Mouse (Mus musculus): ENCODE results near the gene Clk2. TPM values are rescaled to one million over a fixed set of nuclear protein-coding genes. Genes with fewer than 3 reads are reported as not detected.

Gene Clk2
- polyA plus RNA-seq, 1 experiment, result 57.5 TPM

DNA sequence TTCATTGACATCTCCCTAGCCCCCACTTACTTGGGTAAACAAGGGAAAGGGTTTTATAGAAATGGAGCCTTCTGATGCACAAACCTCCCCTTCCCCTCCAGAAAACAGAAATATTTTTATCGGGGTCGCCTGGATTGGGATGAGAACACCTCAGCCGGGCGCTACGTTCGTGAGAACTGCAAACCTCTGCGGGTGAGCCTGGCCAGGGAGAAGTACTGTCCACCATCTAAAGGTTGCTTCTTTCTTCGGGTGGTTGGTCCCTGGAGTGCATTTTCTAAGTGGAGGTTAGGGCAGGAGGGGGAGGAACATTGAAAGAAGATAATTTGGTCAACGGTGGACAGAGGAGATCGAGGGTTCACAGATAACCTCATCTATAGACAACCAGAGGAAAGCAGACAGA lies 10.9 kb downstream of the Clk2 start:
- H3K27ac ChIP-seq (ENCODE audit: insufficient read depth, low read length), result no peak overlapping the region
- TF ChIP-seq POLR2A (IDR thresholded peaks at IDR 0.05; ENCODE audit: low read depth, low read length) (no peak), CTCF (IDR thresholded peaks at IDR 0.05; ENCODE audit: borderline replicate concordance, insufficient read depth, low read length) (no peak)
- peaks cover 2% of the 10 kb centered on the region; the same call in 1 of the 2 replicates for H3K4me1 ChIP-seq (ENCODE audit: control insufficient read depth, insufficient read depth, low read length)
- H3K4me3 ChIP-seq (ENCODE audit: insufficient read depth, low read length), result no peak overlapping the region

GRCm38 (mm10) chr3:89176421-89176820 lies 11.8 kb downstream of the Clk2 start:
- H3K4me3 ChIP-seq (ENCODE audit: insufficient read depth, low read length), result no peak overlapping the region
- no peak overlapping the region for H3K27ac ChIP-seq (ENCODE audit: insufficient read depth, low read length)
- H3K4me1 ChIP-seq (ENCODE audit: control insufficient read depth, insufficient read depth, low read length), result peaks cover 2% of the 10 kb centered on the region; the same call in 1 of the 2 replicates
- TF ChIP-seq POLR2A (IDR thresholded peaks at IDR 0.05; ENCODE audit: low read depth, low read length) (no peak), CTCF (IDR thresholded peaks at IDR 0.05; ENCODE audit: borderline replicate concordance, insufficient read depth, low read length) (no peak)

DNA sequence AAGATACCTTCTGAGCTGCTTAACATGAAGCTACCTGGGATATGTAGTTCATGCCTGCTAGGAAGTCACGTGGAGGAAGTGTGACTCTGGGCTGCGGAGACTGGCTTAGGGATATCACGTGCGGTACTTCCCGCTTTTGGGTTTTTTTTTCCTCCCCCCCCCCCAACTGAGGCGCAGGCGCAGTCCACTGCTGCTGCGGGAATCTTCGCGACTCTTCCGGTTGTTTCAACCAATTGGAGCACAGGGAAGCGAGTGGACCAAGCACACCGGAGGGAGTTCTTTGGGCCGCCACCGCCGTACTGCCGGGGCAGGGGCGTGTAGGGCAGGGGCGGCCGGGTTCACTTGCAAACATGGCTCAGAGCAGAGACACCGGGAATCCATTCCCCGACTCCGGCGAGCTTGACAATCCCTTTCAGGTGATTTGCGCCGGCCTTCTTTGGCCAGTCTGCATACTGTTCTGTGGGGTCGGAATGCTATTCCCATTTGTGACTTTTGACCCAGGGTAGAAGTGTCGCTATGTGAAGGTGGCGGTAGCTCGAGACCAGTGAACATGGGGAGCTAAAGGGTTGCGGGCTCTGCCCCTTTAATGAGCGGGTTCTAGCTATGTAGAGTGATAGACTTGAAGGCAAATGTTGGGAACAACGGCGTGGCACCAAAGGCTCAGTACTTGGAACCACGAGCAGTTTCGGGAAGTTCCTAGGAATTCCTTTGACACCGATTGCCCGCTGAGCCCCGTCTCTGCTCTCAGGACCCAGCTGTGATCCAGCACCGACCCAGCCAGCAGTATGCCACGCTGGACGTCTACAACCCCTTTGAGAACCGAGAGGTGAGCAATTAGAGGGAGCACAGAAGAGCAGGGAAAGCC lies 12.9 kb downstream of the Clk2 start, which contains the start of gene Scamp3:
Scamp3 (plus strand) TSS at position 232 of the 865 bp plus-strand sequence.
- TF ChIP-seq POLR2A (IDR thresholded peaks at IDR 0.05; ENCODE audit: low read depth, low read length), result peak; percentile 73
- no peak for TF ChIP-seq CTCF (IDR thresholded peaks at IDR 0.05; ENCODE audit: borderline replicate concordance, insufficient read depth, low read length)
- H3K4me1 ChIP-seq (ENCODE audit: control insufficient read depth, insufficient read depth, low read length), result peaks cover 2% of the 10 kb centered on the region; the same call in 1 of the 2 replicates
- peak within 1 kb of the TSS; percentile 59 for H3K27ac ChIP-seq (ENCODE audit: insufficient read depth, low read length)

GRCm38 (mm10) chr3:89178107-89178385 lies 13.5 kb downstream of the Clk2 start:
- Histone ChIP-seq H3K4me1 (ENCODE audit: control insufficient read depth, insufficient read depth, low read length) (peaks cover 2% of the 10 kb centered on the region; the same call in 1 of the 2 replicates), H3K27ac (ENCODE audit: insufficient read depth, low read length) (peak overlapping the region; percentile 59), H3K4me3 (ENCODE audit: insufficient read depth, low read length) (peak overlapping the region; percentile 89)
- no peak for TF ChIP-seq POLR2A (IDR thresholded peaks at IDR 0.05; ENCODE audit: low read depth, low read length)
- TF ChIP-seq CTCF (IDR thresholded peaks at IDR 0.05; ENCODE audit: borderline replicate concordance, insufficient read depth, low read length), result no peak

More for the DNA sequence above, 12.9 kb downstream of the Clk2 start, which contains the start of gene Scamp3:
- peak within 1 kb of the TSS; percentile 89 for H3K4me3 ChIP-seq (ENCODE audit: insufficient read depth, low read length)

DNA sequence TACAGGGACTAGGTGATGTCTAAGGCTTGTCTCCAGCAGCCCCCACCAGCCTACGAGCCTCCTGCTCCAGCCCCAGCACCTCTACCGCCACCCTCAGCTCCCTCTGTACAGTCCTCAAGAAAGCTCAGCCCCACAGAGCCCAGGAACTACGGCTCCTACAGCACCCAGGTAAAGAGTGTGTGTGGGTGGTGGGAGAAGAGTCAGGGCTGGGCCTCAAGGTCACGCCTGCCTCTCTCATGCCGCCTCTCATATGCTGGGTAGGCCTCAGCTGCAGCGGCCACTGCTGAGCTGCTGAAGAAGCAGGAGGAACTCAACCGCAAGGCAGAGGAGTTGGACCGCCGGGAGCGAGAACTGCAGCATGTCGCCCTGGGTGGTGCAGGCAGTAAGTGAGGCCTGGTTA lies 14.5 kb downstream of the Clk2 start:
- Histone ChIP-seq H3K27ac (ENCODE audit: insufficient read depth, low read length) (no peak overlapping the region), H3K4me3 (ENCODE audit: insufficient read depth, low read length) (peak overlapping the region; percentile 89), H3K4me1 (ENCODE audit: control insufficient read depth, insufficient read depth, low read length) (peaks cover 2% of the 10 kb centered on the region; the same call in 1 of the 2 replicates)
- no peak for TF ChIP-seq CTCF (IDR thresholded peaks at IDR 0.05; ENCODE audit: borderline replicate concordance, insufficient read depth, low read length)
- no peak for TF ChIP-seq POLR2A (IDR thresholded peaks at IDR 0.05; ENCODE audit: low read depth, low read length)

DNA sequence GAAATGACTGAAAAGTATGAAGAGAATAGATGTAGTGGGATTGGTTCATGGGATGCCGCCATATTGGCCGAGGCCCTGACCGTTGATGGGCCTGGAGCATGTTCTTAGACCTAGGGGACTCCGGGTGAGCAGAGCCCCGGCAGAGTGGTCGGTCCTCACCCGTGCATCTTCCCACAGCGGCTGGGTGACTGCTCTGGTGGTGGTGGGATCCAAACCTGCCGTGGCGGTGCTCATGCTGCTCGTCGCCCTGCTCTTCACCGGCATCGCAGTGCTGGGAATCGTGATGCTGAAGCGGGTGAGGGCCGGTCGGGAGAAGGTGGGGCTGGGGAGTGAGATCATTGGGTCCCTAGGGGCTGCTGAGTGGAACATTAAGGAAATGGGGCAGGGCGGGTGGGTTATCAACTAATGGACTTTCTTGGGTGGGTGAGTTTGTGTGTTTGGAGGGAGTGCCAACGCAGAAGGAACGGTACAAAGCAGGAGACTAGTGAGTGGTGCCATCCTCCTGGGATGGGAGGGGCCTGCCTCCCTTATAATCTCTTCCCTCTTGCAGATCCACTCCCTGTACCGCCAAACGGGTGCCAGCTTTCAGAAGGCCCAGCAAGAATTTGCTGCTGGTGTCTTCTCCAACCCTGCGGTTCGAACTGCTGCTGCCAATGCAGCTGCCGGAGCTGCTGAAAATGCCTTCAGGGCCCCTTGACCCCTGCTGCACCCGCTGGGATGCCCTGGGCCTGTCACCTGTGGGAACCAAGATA lies 17.3 kb downstream of the Clk2 start:
- no peak overlapping the region for H3K4me3 ChIP-seq (ENCODE audit: insufficient read depth, low read length)
- peaks cover 5% of the 10 kb centered on the region; the same call in 1 of the 2 replicates for H3K4me1 ChIP-seq (ENCODE audit: control insufficient read depth, insufficient read depth, low read length)
- TF ChIP-seq CTCF (IDR thresholded peaks at IDR 0.05; ENCODE audit: borderline replicate concordance, insufficient read depth, low read length) (no peak), POLR2A (IDR thresholded peaks at IDR 0.05; ENCODE audit: low read depth, low read length) (no peak)
- H3K27ac ChIP-seq (ENCODE audit: insufficient read depth, low read length), result no peak overlapping the region

DNA sequence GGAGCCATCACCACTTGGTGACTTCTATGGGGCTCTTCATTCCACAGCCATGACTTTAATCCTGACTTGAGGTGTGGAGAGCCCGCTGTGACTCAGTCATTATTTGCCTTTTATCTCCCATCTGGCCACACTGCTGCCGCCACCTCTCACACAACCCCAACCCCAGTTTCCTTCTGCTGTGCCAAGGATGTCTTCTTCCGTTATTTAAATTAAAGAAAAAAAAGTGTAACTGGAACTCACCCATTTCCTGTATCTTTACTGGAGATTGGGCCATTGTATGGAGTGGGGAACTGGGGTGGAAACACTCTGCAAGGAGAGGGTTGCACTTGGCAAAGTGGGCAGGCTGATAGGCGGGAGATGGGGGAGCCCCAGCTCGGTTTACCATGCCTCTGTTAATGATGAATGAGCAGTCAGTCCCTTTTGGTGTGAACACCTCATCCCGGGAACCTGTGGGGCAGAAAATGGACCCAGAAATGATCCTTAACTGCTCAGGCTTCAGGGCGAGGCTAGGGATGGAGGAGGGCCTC lies 18.0 kb downstream of the Clk2 start:
- H3K4me3 ChIP-seq (ENCODE audit: insufficient read depth, low read length), result no peak overlapping the region
- no peak overlapping the region for H3K27ac ChIP-seq (ENCODE audit: insufficient read depth, low read length)

GRCm38 (mm10) chr3:89183058-89183958 lies 18.7 kb downstream of the Clk2 start, which contains the start of gene Fam189b:
Gene Fam189b, plus strand, starts transcription at chr3:89183143.
- peak; percentile 94 for TF ChIP-seq POLR2A (IDR thresholded peaks at IDR 0.05; ENCODE audit: low read depth, low read length)
- no peak for TF ChIP-seq CTCF (IDR thresholded peaks at IDR 0.05; ENCODE audit: borderline replicate concordance, insufficient read depth, low read length)
- Histone ChIP-seq H3K4me3 (ENCODE audit: insufficient read depth, low read length) (peak within 1 kb of the TSS; percentile 65), H3K27ac (ENCODE audit: insufficient read depth, low read length) (0 out of 2 replicates have a peak within 1 kb of the TSS, but pooled peaks have one; percentile 2), H3K4me1 (ENCODE audit: control insufficient read depth, insufficient read depth, low read length) (peaks cover 5% of the 10 kb centered on the region; the same call in 1 of the 2 replicates)

More for the DNA sequence above, 18.0 kb downstream of the Clk2 start:
- no peak for TF ChIP-seq CTCF (IDR thresholded peaks at IDR 0.05; ENCODE audit: borderline replicate concordance, insufficient read depth, low read length)
- TF ChIP-seq POLR2A (IDR thresholded peaks at IDR 0.05; ENCODE audit: low read depth, low read length), result no peak
- H3K4me1 ChIP-seq (ENCODE audit: control insufficient read depth, insufficient read depth, low read length), result peaks cover 5% of the 10 kb centered on the region; the same call in 1 of the 2 replicates
